Mouse (Mus musculus) kidney, adult 2 months (tissue): Measurements from ENCODE around the gene Golga2.

Experiments used
- CTCF ChIP-seq: fragments of 200-500 bp; conservative IDR thresholded peaks from 2 replicates; pipeline ENCODE4 v1.5.1; 2011; ENCODE audit warnings: low read depth, mild to moderate bottlenecking, control low read depth, low read length, moderate library complexity, mixed read lengths; ENCODE audit not compliant: insufficient read depth, insufficient read length
- POLR2A ChIP-seq: fragments of 200-500 bp; IDR thresholded peaks from one replicate; pipeline ENCODE4 v1.6.1; 2011; ENCODE audit warnings: low read depth, low read length, control low read depth

GRCm38 (mm10) chr2:32305668-32306067, 18.5 kb downstream of the Golga2 start:
- TF ChIP-seq POLR2A, result no peak
- TF ChIP-seq CTCF, result no peak
